Mouse (Mus musculus): ENCODE measurements around the gene Zfp358. TPM values are rescaled to one million over a fixed set of nuclear protein-coding genes. Genes with fewer than 3 reads are reported as not detected.

Gene Zfp358
- polyA plus RNA-seq, 1 experiment = 15.5 TPM

DNA sequence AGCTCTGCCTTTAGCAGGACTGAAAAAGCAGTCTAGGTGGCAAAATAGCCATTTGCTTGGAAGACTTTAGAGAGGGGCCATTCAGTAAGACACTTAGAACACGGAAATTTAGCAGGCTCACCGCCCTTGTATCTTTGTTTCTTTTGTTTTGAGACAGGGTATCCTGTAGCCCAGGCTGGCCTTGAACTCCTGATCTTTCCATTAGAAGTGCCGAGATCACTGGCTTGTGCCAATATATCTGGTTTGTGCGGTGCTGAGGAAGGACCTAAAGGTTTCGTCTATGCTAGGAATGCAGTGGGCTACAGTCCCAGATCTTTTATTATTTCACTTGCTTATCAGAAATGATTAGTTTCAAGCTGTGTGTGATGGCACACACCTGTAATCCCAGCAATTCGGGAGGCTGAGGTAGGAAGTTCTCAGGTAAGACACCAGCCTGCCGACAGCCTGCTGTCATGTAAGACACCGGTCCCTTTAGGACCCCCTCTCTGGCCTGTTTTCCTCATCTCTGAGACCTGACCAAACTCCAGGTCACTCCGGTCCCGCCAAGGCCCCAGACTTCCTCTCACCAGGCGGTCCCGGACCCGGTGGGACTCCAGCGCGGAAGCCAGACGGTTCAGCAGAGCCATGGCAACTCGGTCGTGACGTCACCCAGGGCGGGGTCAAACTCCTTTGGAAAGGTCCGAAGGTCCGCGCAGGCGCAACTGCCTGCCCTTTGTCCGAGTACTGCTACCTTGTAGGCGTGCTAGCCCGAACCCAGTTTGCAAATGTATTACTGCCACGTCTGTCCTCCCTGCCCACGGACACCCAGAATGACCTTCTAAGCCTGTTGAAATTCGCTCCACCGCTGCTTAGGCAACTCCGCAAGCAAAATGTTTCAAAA is 25.7 kb upstream of the Zfp358 start, which contains the start of gene Pex11g:
Gene Pex11g (minus strand): TSS at position 675 of the 880 bp plus-strand sequence.
- TF ChIP-seq CTCF (IDR thresholded peaks at IDR 0.05; ENCODE audit: low read depth, low read length) = no peak
- TF ChIP-seq EP300 (IDR thresholded peaks at IDR 0.05; ENCODE audit: insufficient read depth, low read depth, low read length) = 0 out of 2 replicates have a peak, but pooled peaks have one; percentile 37
- peak; percentile 82 for TF ChIP-seq POLR2A (IDR thresholded peaks at IDR 0.05; ENCODE audit: insufficient read depth, low read length)
- Histone ChIP-seq H3K36me3 (ENCODE audit: control insufficient read depth, insufficient read depth, low read length, poor library complexity, severe bottlenecking) (no peaks in the 10 kb centered on the region), H3K4me1 (ENCODE audit: control insufficient read depth, insufficient read depth, low read length) (no peaks in the 10 kb centered on the region), H3K27me3 (ENCODE audit: control insufficient read depth, insufficient read depth, low read length, poor library complexity, severe bottlenecking) (no peaks in the 10 kb centered on the region), H3K4me3 (ENCODE audit: low read depth, low read length) (peak within 1 kb of the TSS; percentile 75), H3K9ac (ENCODE audit: low read depth, poor library complexity, severe bottlenecking) (peak within 1 kb of the TSS; percentile 69), H3K9me3 (replicated peaks; ENCODE audit: control insufficient read depth, insufficient read depth, low read length, poor library complexity, severe bottlenecking) (no peaks in the 10 kb centered on the region), H3K27ac (ENCODE audit: insufficient read depth, low read length) (no peak within 1 kb of the TSS)

DNA sequence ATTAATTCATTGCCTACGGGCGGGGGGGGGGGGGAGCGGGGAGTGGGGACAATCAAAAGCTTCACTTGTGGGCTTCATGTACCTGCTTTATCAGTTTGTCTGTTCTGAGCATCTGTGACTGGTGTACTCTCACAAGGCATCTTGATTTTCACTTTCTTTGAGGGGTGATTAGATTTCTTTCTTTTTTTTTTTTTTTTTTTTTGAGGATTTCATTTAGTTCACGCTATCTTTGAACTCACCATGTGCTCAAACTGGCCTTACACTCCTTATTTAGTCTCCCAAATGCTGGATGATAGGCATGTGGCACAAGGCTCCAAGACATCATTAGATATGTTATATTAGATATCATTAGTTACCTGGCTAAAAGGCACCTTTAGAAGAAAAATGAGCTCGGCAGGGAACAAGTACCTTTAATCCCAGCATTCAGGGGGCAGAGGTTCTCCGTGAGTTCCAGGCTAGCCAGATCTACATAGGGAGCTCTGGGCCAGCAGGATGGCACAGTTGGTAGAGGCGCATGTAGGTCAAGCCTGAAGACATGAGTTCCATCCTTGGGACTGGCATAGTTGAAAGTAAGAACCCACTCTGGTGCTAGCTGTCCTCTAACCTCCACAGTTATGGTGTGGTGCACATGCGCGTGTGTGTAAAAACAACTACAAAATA is 24.9 kb upstream of the Zfp358 start:
- TF ChIP-seq CTCF (IDR thresholded peaks at IDR 0.05; ENCODE audit: low read depth, low read length) = no peak
- TF ChIP-seq POLR2A (IDR thresholded peaks at IDR 0.05; ENCODE audit: insufficient read depth, low read length) = no peak
- TF ChIP-seq EP300 (IDR thresholded peaks at IDR 0.05; ENCODE audit: insufficient read depth, low read depth, low read length) = no peak

DNA sequence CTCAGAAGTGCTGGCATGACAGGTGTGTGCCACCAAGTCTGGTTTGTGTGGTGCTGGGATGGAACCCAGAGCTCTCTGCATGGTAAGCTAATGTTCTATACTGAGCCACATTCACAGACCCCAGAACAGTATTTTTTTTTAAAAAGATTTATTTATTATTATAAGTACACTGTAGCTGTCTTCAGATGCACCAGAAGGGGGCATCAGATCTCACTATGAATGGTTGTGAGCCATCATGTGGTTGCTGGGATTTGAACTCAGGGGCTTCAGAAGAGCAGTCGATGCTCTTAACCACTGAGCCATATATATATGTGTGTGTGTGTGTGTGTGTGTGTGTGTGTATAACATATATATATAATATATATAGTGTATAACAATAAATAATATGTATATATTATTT is 24.1 kb upstream of the Zfp358 start:
- Histone ChIP-seq H3K4me1 (ENCODE audit: control insufficient read depth, insufficient read depth, low read length) (no peaks in the 10 kb centered on the region), H3K9ac (ENCODE audit: low read depth, poor library complexity, severe bottlenecking) (no peak overlapping the region), H3K36me3 (ENCODE audit: control insufficient read depth, insufficient read depth, low read length, poor library complexity, severe bottlenecking) (no peaks in the 10 kb centered on the region), H3K4me3 (ENCODE audit: low read depth, low read length) (no peak overlapping the region), H3K27ac (ENCODE audit: insufficient read depth, low read length) (no peak overlapping the region), H3K27me3 (ENCODE audit: control insufficient read depth, insufficient read depth, low read length, poor library complexity, severe bottlenecking) (no peaks in the 10 kb centered on the region), H3K9me3 (replicated peaks; ENCODE audit: control insufficient read depth, insufficient read depth, low read length, poor library complexity, severe bottlenecking) (no peaks in the 10 kb centered on the region)
- TF ChIP-seq CTCF (IDR thresholded peaks at IDR 0.05; ENCODE audit: low read depth, low read length) (no peak), EP300 (IDR thresholded peaks at IDR 0.05; ENCODE audit: insufficient read depth, low read depth, low read length) (no peak), POLR2A (IDR thresholded peaks at IDR 0.05; ENCODE audit: insufficient read depth, low read length) (no peak)

More for the DNA sequence above, 24.9 kb upstream of the Zfp358 start:
- Histone ChIP-seq H3K9ac (ENCODE audit: low read depth, poor library complexity, severe bottlenecking) (peak overlapping the region; percentile 69), H3K36me3 (ENCODE audit: control insufficient read depth, insufficient read depth, low read length, poor library complexity, severe bottlenecking) (no peaks in the 10 kb centered on the region), H3K4me3 (ENCODE audit: low read depth, low read length) (peak overlapping the region; percentile 75), H3K9me3 (replicated peaks; ENCODE audit: control insufficient read depth, insufficient read depth, low read length, poor library complexity, severe bottlenecking) (no peaks in the 10 kb centered on the region), H3K27me3 (ENCODE audit: control insufficient read depth, insufficient read depth, low read length, poor library complexity, severe bottlenecking) (no peaks in the 10 kb centered on the region), H3K4me1 (ENCODE audit: control insufficient read depth, insufficient read depth, low read length) (no peaks in the 10 kb centered on the region), H3K27ac (ENCODE audit: insufficient read depth, low read length) (no peak overlapping the region)

DNA sequence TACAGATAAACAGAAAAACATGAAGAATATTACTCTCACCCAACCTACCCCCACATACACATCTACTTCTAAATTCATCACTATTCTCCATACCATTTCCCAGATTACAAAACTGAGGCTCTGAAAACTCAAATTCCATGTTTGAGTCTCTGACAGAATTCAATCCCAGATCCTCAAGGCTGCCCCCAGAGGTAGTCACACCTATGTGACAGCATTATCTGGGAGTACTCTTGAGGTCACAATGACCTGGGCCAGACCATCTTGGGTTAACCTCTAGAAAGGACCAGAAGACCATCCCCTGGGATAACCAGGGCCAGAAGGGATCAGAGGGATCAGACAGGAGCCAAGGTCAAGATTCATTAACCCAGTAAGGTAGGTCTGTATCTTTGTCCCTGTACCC is 22.4 kb upstream of the Zfp358 start, which contains the start of gene Tex45:
Gene Tex45 (plus strand): TSS at position 301 of the 400 bp plus-strand sequence.
- Histone ChIP-seq H3K27me3 (ENCODE audit: control insufficient read depth, insufficient read depth, low read length, poor library complexity, severe bottlenecking) (no peaks in the 10 kb centered on the region), H3K4me1 (ENCODE audit: control insufficient read depth, insufficient read depth, low read length) (no peaks in the 10 kb centered on the region), H3K4me3 (ENCODE audit: low read depth, low read length) (no peak within 1 kb of the TSS), H3K36me3 (ENCODE audit: control insufficient read depth, insufficient read depth, low read length, poor library complexity, severe bottlenecking) (no peaks in the 10 kb centered on the region), H3K27ac (ENCODE audit: insufficient read depth, low read length) (no peak within 1 kb of the TSS), H3K9me3 (replicated peaks; ENCODE audit: control insufficient read depth, insufficient read depth, low read length, poor library complexity, severe bottlenecking) (no peaks in the 10 kb centered on the region), H3K9ac (ENCODE audit: low read depth, poor library complexity, severe bottlenecking) (no peak within 1 kb of the TSS)
- no peak for TF ChIP-seq EP300 (IDR thresholded peaks at IDR 0.05; ENCODE audit: insufficient read depth, low read depth, low read length)
- no peak for TF ChIP-seq POLR2A (IDR thresholded peaks at IDR 0.05; ENCODE audit: insufficient read depth, low read length)
- TF ChIP-seq CTCF (IDR thresholded peaks at IDR 0.05; ENCODE audit: low read depth, low read length) = no peak

DNA sequence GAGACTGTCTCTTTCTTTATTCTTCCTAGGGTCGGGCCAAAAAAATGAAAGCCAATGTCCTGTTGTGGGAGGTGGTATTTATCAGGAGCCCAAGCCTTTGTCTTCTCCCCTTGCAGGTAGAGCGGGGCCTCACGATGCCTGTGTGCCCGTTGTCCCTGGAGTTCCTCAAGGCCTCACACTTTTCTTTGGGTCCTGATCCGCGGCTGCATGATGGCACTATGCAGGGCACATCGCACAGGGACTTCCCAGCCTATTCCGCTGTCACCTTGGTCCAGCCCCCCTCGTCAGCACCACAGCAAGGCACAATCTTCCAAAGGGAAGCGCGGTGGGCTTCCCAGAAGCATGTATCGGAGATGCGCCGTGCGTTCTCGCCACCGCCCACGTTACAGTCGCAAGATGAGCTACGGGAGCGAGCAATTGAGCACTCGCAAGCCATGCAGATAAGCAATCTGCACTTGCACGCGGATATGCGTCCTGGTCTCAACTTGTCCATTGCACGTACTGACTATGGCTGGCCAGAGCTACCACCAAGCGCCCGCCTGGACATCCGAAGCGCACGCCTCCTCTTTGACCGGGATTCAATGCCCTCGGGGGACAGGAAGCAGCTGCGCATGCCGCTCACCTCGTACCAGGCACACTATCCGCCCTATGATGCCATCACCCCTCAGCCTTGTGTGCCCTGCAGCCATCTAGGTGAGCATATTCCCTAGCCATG is 17.1 kb upstream of the Zfp358 start:
- no peaks in the 10 kb centered on the region for H3K27me3 ChIP-seq (ENCODE audit: control insufficient read depth, insufficient read depth, low read length, poor library complexity, severe bottlenecking)
- H3K36me3 ChIP-seq (ENCODE audit: control insufficient read depth, insufficient read depth, low read length, poor library complexity, severe bottlenecking) = no peaks in the 10 kb centered on the region
- TF ChIP-seq POLR2A (IDR thresholded peaks at IDR 0.05; ENCODE audit: insufficient read depth, low read length) (no peak), CTCF (IDR thresholded peaks at IDR 0.05; ENCODE audit: low read depth, low read length) (no peak), EP300 (IDR thresholded peaks at IDR 0.05; ENCODE audit: insufficient read depth, low read depth, low read length) (no peak)
- H3K4me1 ChIP-seq (ENCODE audit: control insufficient read depth, insufficient read depth, low read length) = no peaks in the 10 kb centered on the region
- H3K9me3 ChIP-seq (replicated peaks; ENCODE audit: control insufficient read depth, insufficient read depth, low read length, poor library complexity, severe bottlenecking) = no peaks in the 10 kb centered on the region
- H3K27ac ChIP-seq (ENCODE audit: insufficient read depth, low read length) = no peak overlapping the region
- H3K9ac ChIP-seq (ENCODE audit: low read depth, poor library complexity, severe bottlenecking) = peak overlapping the region; percentile 11
- H3K4me3 ChIP-seq (ENCODE audit: low read depth, low read length) = peak overlapping the region; percentile 73
